Mouse (Mus musculus): ENCODE measurements around the gene Mgat4b.
"Not testable (repeated sequence)": the region's sequence is repeated elsewhere in the genome, so short reads cannot be mapped to it uniquely, and the experiment has no call there.

Mgat4b gene

GRCm38 (mm10) chr11:50210505-50211151 is at the start of gene Mgat4b, which contains the start of gene Sqstm1:
Gene Mgat4b, plus strand, starts transcription at chr11:50210890.
Gene Sqstm1, minus strand, starts transcription at chr11:50210827.
- peak; percentile 80 to 81 for DNase-seq

GRCm38 (mm10) chr11:50161578-50162304 is 48.9 kb upstream of the Mgat4b start:
- peak; percentile 41 to 46 for DNase-seq

DNA sequence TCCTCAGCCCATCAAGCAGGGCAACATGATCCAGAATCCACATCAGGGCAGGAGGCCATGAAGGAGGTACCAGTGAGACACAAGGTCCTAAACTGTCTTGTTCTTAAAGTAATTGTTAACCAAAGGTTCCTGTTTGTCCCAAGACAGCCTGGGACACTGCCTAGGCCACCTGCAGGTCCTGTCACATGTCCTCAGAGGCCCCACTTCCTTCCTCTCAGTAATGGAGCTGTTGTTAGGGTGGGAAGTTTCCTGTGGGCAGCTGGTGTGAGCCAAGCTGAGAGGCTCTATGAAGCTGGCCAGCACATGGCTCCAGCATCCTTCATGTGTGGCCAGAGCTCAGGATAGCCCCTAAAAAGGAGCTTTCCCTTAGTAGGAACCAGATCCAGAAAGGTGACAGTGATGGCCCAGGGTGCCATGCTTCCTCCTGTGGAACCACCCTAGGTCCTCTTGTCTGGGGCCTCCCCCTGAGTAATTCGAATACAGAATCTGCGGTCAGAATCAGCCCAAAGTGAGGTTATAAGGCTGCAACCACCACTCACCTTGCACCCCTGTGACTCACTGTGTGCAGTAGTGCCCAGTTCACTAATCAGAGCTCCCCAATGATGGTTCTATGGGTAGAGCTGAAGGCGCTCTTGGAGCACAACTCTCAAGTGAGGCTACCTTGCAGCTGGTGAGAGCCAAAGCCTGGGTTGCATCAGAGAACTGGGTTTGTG is 48.2 kb upstream of the Mgat4b start:
- DNase-seq = no peak

GRCm38 (mm10) chr11:50168352-50168751 is 42.3 kb upstream of the Mgat4b start:
- DNase-seq = no peak

- DNase-seq = not testable (repeated sequence)
Observed at GRCm38 (mm10) chr11:50174111-50174729, 36.5 kb upstream of the Mgat4b start, which contains the start of gene Mrnip. Gene Mrnip, plus strand, starts transcription at chr11:50174444.

DNA sequence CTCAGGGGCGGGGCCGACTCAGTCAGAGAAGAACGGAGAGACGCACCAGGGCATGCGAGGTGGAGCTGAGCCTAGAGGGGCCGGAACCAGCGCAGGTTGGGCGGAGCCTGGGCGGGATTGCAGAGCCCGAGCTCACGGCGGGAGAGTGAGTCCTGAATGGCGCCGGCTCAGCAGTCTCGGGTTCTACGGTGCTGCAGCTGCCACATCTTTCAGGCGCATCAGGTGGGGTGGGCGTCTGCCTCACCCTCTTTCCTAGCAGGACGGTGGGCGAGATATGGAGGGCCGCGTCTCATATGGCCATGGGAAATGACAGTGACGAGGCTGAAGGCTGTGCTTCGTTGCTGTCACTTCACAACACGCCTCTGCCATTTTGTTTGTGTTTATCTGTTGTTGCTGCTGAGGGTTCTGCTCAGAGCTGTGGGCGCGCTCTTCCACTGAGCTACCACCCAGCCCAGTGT is 35.9 kb upstream of the Mgat4b start:
- peak; percentile 98 to 99 for DNase-seq

DNA sequence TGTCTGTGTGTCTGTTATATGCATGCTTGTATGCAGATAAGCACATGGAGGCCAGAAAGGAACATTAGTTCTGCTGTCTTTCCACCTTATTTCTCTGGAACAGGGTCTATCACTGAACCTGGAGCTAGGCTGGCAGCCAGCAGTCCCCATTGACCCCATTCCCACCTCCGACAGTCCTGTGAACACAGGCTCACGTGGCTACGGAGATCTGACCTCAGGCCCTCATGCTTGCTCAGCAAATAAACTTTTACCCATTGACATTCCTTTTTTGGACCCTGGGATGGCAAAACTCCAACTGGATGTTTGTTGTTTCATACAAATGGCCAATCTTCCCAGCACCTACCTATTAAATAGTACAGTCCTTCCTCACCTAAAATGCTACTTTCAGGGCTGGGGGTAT is 34.3 kb upstream of the Mgat4b start:
- DNase-seq = peak; percentile 38 to 53

DNA sequence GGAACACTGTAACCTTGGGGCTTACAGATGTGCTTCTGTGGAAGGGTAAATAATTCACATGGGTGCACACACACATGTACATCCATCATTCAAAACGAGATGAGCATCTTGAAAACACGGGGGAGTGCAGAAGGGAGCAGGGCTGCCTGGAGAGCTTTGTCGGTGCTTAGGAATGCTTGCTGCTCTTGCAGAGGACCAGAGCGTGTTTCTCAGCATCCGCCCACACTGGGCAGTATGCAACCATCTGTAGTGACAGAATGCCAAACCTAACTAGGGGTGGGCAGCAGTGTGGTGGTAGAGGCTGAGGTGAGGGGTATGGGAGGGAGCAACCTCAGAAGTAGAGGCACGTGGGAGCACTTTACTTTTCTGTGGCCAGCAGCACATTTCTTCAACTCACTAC is 33.6 kb upstream of the Mgat4b start:
- DNase-seq = no peak

GRCm38 (mm10) chr11:50178532-50179488 is 31.9 kb upstream of the Mgat4b start:
- no peak for DNase-seq

GRCm38 (mm10) chr11:50180478-50181231 is 30.0 kb upstream of the Mgat4b start:
- DNase-seq = no peak

- no peak for DNase-seq
Observed at GRCm38 (mm10) chr11:50182702-50183101, 28.0 kb upstream of the Mgat4b start.

DNA sequence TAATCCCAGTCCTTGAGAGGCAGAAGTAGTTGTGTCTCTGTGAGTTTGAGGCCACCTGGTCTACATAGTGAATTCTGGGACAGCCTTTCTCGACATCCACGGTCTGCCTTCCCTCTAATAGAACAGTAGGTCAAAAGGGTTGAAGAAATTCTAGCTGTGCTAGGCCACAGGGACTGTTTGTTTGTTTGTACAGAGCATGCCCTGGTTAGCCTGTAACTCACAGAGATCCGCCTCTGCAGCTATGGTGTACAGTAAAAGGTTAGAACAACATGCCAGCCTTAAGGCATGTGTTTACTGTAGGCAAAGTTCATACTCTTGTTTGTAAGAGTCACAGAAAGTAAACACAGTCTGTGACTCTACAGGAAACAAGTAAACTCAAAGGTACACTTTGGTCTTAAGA is 25.9 kb upstream of the Mgat4b start:
- no peak for DNase-seq

- DNase-seq = no peak
Observed at GRCm38 (mm10) chr11:50188682-50189081, 22.0 kb upstream of the Mgat4b start.

DNA sequence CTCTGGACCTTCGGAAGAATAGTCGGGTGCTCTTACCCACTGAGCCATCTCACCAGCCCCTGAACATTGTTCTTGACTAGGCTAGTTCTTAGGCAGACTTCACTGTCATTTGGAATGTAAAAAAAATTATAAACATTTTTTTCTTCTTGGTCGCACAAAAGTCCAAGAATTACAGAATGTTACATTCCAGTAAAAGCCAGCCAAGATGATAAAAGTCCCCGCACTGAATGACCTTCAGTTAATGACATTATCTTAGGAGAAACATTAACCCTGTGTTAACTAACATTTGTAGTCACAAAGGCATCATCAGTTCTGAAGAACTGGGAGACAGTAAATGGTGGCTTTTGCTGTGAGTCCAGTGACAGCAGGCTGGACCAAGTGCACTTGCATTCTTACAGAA is 20.3 kb upstream of the Mgat4b start:
- DNase-seq = no peak

- DNase-seq = no peak
Observed at GRCm38 (mm10) chr11:50192278-50192677, 18.4 kb upstream of the Mgat4b start.

DNA sequence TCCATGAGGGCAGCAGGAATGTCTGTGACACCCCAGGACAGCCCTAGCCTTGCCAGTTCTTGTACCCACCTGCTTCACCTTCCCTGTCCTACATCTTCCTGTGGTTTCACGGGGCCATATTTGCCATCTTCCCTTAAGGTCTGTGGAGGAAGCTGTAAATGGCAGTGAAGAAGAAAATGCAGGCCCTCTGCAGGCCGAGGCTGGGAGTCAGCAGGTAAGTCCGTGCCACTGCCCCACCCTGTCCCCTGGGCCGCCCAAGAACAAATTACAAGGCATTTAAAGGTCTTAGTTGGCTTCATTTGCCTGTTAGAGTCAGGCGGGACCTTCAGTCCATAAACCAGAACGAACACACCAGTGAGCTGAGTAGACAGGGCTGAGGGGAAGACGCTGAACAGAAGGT is 16.6 kb upstream of the Mgat4b start:
- no peak for DNase-seq

GRCm38 (mm10) chr11:50194793-50195192 is 15.9 kb upstream of the Mgat4b start:
- DNase-seq = no peak

DNA sequence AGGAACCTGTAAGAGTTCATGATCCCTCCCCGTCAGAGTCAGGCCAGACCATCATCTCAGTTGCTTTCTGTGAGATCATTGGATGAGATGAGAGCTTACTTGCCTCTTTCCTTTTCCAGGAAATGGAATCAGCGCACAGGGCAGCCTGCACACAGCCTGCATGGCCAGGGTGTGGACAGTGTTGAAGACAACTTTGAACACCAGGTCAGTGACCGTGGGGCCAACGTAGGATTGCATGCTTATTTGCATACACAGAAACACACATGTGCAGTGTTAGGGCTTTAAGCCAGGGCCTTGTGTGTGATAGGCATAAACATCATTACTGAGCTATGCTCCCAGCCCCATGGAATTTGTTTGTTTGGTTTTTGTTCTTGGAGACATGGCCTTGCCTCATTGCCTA is 13.2 kb upstream of the Mgat4b start:
- no peak for DNase-seq

DNA sequence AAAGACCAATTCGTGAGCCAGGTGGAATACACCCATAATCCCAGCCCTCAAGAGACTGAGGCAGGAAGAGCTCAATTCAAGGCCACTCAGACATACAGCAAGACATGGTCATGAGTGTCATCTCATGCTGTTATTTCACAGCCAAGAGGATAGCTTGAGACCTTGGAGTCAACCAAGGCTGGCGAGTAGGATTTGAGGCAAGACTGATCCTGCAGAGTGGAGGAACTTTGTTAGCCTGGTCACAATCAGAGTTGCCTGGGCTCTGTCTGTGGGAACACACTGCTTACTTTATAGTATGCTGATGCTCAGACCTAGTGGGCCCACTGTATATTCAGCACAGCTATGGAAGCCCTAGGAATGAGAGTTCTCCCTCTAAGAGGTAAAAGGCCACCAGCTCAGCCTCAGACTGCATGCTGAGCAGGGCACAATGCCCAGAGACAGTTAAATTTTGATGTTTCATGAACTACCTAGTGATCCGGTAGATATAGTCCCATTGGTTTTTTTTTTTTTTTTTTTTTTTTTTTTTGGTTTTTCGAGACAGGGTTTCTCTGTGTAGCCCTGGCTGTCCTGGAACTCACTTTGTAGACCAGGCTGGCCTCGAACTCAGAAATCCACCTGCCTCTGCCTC is 12.4 kb upstream of the Mgat4b start:
- no peak for DNase-seq

GRCm38 (mm10) chr11:50198916-50199315 is 11.8 kb upstream of the Mgat4b start:
- DNase-seq = no peak

GRCm38 (mm10) chr11:50200613-50201012 is 10.1 kb upstream of the Mgat4b start:
- peak; percentile 55 to 60 for DNase-seq

Measured in lung, adult 18-20 months (tissue).